18 mouse cellular contexts compared by ENCODE assay signal in the genomic region with DNA sequence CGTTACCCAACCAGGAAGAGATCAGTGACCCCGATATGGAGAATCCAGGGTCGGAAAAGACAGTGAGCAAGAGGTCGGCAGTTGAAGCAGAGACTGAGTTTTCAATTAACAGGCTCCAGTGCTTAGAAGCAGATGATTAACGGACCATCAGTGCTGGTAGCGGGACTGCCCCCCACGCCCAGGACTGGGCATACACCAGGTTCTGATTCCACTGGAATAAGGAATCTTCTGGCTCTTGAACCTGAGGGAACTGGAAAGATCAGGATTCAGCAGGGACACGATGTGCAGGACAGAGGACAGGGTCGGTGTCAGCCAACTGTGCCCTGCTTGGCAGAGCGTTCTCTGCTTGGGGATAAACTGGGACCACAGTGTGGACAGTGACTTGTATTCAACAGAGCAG. TPM values are rescaled to one million over a fixed set of nuclear protein-coding genes. Genes with fewer than 3 reads are reported as not detected.
"Had no signal": no experiment of that assay in that cellular context is flagged by ENCODE, and none has a peak within 500 bp of the region (broad histone marks: within the 10 kb centered on the region; RNA-seq: fewer than 3 reads in every experiment).

No protein-coding gene starts in this region.

- ATAC-seq: intestine, embryonic 15.5 days; lung, postnatal 0 days; midbrain, embryonic 16.5 days had no signal

- H3K36me3 ChIP-seq: hindbrain, embryonic 13.5 days; intestine, embryonic 15.5 days; limb, embryonic 15.5 days; liver, embryonic 13.5 days; midbrain, embryonic 12.5 days had no signal

- H3K9me3 ChIP-seq: hindbrain, embryonic 13.5 days; intestine, embryonic 15.5 days; limb, embryonic 15.5 days; liver, embryonic 13.5 days; megakaryocyte, embryonic 14.5 days; midbrain, embryonic 12.5 days had no signal

- H3K27me3 ChIP-seq: limb, embryonic 15.5 days; midbrain, embryonic 12.5 days had no signal

- DNase-seq: layer of hippocampus, adult 9-11 months; layer of hippocampus, postnatal 36 days; liver, embryonic 13.5 days; lung, adult 2 months; lung, postnatal 4 days; right cerebral cortex, adult 18-20 months; spleen, adult 18-20 months; thymus, adult 18-20 months; thymus, postnatal 14 days had no signal

- H3K4me1 ChIP-seq: hindbrain, embryonic 13.5 days; intestine, embryonic 15.5 days; limb, embryonic 15.5 days; megakaryocyte, embryonic 14.5 days; midbrain, embryonic 12.5 days had no signal

- H3K27ac ChIP-seq: hindbrain, embryonic 13.5 days; intestine, embryonic 15.5 days; limb, embryonic 15.5 days; liver, embryonic 13.5 days; midbrain, embryonic 12.5 days had no signal

- H3K4me3 ChIP-seq: hindbrain, embryonic 13.5 days; intestine, embryonic 15.5 days; limb, embryonic 15.5 days; liver, embryonic 13.5 days; megakaryocyte, embryonic 14.5 days; midbrain, embryonic 12.5 days had no signal

- H3K9ac ChIP-seq: hindbrain, embryonic 13.5 days; intestine, embryonic 15.5 days; limb, embryonic 15.5 days; liver, embryonic 13.5 days; midbrain, embryonic 12.5 days had no signal

- H3K4me2 ChIP-seq: hindbrain, embryonic 13.5 days; intestine, embryonic 15.5 days; limb, embryonic 15.5 days; liver, embryonic 13.5 days; midbrain, embryonic 12.5 days had no signal

RNA-seq across cellular contexts. Expression of a gene that starts 9.2 kb away (rescaled TPM):
- polyA plus RNA-seq: limb, embryonic 11.5 days; midbrain, embryonic 12.5 days; stomach, embryonic 14.5 days had no signal
